Mouse (Mus musculus) liver, postnatal 0 days (tissue): Measurements from ENCODE around the gene Cd82. TPM values are rescaled to one million over a fixed set of nuclear protein-coding genes. Genes with fewer than 3 reads are reported as not detected.

ENCODE experiments used
- ATAC-seq: fragments of 200-750 bp; cut with Nextera tagmentation; 2 replicates; pipeline ENCODE4 v1.8.0; 2017; ENCODE audit warnings: mild to moderate bottlenecking, moderate library complexity
- DNase-seq: peaks from one replicate; pipeline ENCODE4 v3.0.0-alpha.2; 2016
- H3K27ac ChIP-seq: fragments of 300-500 bp; sonication (generic); 2 replicates; pipeline ENCODE4 v1.5.1; 2014; ENCODE audit warnings: antibody characterized with exemption, moderate library complexity, mild to moderate bottlenecking, low read depth
- H3K27me3 ChIP-seq: fragments of 300-500 bp; sonication (generic); 2 replicates; pipeline ENCODE4 v1.6.1; 2014; ENCODE audit warnings: low read length, control low read depth, mixed read lengths; ENCODE audit not compliant: insufficient read depth
- H3K36me3 ChIP-seq: fragments of 300-500 bp; sonication (generic); replicated peaks from 2 replicates; pipeline ENCODE4 v1.6.1; 2014; ENCODE audit warnings: mild to moderate bottlenecking, control low read depth, low read length, moderate library complexity, mixed read lengths; ENCODE audit not compliant: insufficient read depth
- H3K4me1 ChIP-seq: fragments of 300-500 bp; sonication (generic); 2 replicates; pipeline ENCODE4 v1.6.1; 2014; ENCODE audit warnings: antibody characterized with exemption, mild to moderate bottlenecking, control low read depth; ENCODE audit not compliant: insufficient read depth
- H3K4me2 ChIP-seq: fragments of 300-500 bp; sonication (generic); 2 replicates; pipeline ENCODE4 v1.6.1; 2014; ENCODE audit warnings: low read depth, mild to moderate bottlenecking, low read length, moderate library complexity, mixed read lengths
- H3K4me3 ChIP-seq: fragments of 300-500 bp; sonication (generic); 2 replicates; pipeline ENCODE4 v1.5.1; 2014; ENCODE audit warnings: low read depth, low read length
- H3K9ac ChIP-seq: fragments of 300-500 bp; sonication (generic); replicated peaks from 2 replicates; pipeline ENCODE4 v1.6.1; 2014; ENCODE audit warnings: mild to moderate bottlenecking, moderate library complexity
- H3K9me3 ChIP-seq: fragments of 300-500 bp; sonication (generic); 2 replicates; pipeline ENCODE4 v1.6.1; 2016; ENCODE audit warnings: mild to moderate bottlenecking, control low read depth, low read length, mixed read lengths
- CTCF ChIP-seq: sonication (generic); IDR thresholded peaks from 2 replicates; pipeline ENCODE4 v1.5.1; 2016; ENCODE audit warnings: antibody characterized with exemption, low read depth
- EP300 ChIP-seq: IDR thresholded peaks from 2 replicates; pipeline ENCODE4 v1.6.1; 2016; ENCODE audit warnings: antibody characterized with exemption, low read depth, mild to moderate bottlenecking
- WGBS: fragments of 180-500 bp; shearing (Covaris S2); extraction: QIAGEN DNeasy Blood & Tissue Kit; methylation state at CpG from one replicate; pipeline ENCODE4 v1.1.7; 2014; ENCODE audit not compliant: insufficient replicate concordance; 5-methylcytosine and 5-hydroxymethylcytosine counted together
- polyA plus RNA-seq: library from polyadenylated mRNA; unstranded; fragments of >200 nt; fragmentation: Nextera tagmentation; extraction: Ambion mirVana; gene quantifications from 2 replicates; pipeline ENCODE4 v1.2.1, GENCODE M21; 2015

The Cd82 gene
- polyA plus RNA-seq, 1 experiment from 2014 or later, result 87.7 TPM

DNA sequence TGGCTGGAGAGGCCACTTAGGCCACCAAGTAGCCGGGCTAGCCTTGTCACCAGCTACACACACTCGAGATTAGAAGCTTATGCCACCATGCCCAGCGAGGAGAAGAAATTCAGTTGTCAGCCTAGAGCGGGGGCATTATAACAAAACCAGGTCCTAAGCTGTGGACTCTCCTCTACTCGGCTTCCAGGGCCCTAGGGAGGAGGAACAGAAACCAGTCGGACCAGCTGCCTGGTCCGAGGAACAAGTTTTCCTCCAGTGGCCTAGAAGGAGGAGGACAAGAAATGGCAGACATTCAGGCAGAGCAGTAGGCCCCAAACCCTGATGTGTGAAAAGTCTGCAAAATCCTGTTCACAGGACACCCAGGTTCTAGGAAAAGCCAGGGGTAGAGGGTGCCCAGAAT lies 12.2 kb downstream of the Cd82 start:
- Histone ChIP-seq H3K9ac (peak overlapping the region; percentile 13; the same call in 1 of the 2 replicates), H3K9me3 (no peaks in the 10 kb centered on the region), H3K36me3 (peaks cover 4% of the 10 kb centered on the region; the same call in 1 of the 2 replicates), H3K4me2 (no peak overlapping the region), H3K4me1 (peaks cover 91% of the 10 kb centered on the region), H3K4me3 (no peak overlapping the region), H3K27me3 (no peaks in the 10 kb centered on the region), H3K27ac (0 out of 2 replicates have a peak overlapping the region, but pooled peaks have one; percentile 7)
- ATAC-seq, result no peak
- DNase-seq, result no peak
- 87% methylated on average over 7 of the region's 7 CpGs for WGBS
- TF ChIP-seq CTCF, result no peak
- no peak for TF ChIP-seq EP300

DNA sequence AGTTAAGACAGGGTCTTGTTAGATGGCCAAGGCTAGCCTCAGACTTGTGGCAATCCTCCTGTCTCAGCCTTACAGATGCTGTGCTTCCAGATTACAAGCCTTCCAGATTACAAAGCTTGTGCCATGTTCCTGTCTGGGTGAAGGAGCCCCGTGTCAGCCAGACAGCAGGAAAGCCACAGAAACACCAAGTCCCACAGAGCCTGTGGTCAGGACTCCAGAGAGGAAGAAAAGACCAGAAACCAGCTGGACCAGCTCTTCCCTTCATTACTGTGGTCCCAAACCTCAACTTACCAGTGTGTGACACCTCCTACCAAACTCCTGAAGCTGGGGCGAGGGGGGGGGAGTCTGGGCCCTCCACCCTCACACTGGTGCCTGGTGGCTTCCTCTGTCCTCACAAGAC lies 13.3 kb downstream of the Cd82 start:
- TF ChIP-seq CTCF (no peak), EP300 (no peak)
- DNase-seq, result no peak
- peaks cover 4% of the 10 kb centered on the region; the same call in 1 of the 2 replicates for H3K36me3 ChIP-seq
- H3K4me2 ChIP-seq, result no peak overlapping the region
- peaks cover 89% of the 10 kb centered on the region for H3K4me1 ChIP-seq
- ATAC-seq, result no peak
- 43% methylated on average over 2 of the region's 2 CpGs for WGBS
- peak overlapping the region; percentile 23; the same call in 1 of the 2 replicates for H3K27ac ChIP-seq
- H3K9me3 ChIP-seq, result no peaks in the 10 kb centered on the region
- no peaks in the 10 kb centered on the region for H3K27me3 ChIP-seq
- H3K4me3 ChIP-seq, result no peak overlapping the region
- H3K9ac ChIP-seq, result no peak overlapping the region

DNA sequence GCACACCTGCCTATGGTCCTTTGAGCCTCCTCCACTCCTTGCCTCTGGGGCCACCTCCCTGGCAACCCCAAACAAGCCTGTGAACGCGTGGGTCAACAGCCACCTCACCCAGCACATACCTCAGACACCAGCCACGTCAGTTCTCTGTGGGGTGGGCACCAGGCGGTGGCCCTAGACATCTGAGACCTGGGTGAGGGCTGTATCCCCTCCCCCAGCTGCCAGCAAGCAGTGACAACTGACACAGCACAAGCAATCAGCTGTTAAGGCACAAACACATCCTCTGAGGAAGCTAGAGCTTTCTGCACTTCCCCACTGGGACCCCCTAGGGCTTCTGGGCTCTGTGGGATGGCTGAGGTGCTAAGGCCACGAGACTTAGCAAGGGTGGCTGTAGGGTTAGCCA lies 14.2 kb downstream of the Cd82 start:
- Histone ChIP-seq H3K9me3 (no peaks in the 10 kb centered on the region), H3K27ac (peak overlapping the region; percentile 75), H3K27me3 (no peaks in the 10 kb centered on the region), H3K9ac (peak overlapping the region; percentile 55; the same call in 1 of the 2 replicates), H3K36me3 (peaks cover 4% of the 10 kb centered on the region; the same call in 1 of the 2 replicates), H3K4me2 (peak overlapping the region; percentile 45), H3K4me3 (no peak overlapping the region), H3K4me1 (peaks cover 88% of the 10 kb centered on the region)
- TF ChIP-seq EP300, result no peak
- no peak for TF ChIP-seq CTCF
- 74% methylated on average over 5 of the region's 5 CpGs for WGBS
- no peak for ATAC-seq
- DNase-seq, result no peak

DNA sequence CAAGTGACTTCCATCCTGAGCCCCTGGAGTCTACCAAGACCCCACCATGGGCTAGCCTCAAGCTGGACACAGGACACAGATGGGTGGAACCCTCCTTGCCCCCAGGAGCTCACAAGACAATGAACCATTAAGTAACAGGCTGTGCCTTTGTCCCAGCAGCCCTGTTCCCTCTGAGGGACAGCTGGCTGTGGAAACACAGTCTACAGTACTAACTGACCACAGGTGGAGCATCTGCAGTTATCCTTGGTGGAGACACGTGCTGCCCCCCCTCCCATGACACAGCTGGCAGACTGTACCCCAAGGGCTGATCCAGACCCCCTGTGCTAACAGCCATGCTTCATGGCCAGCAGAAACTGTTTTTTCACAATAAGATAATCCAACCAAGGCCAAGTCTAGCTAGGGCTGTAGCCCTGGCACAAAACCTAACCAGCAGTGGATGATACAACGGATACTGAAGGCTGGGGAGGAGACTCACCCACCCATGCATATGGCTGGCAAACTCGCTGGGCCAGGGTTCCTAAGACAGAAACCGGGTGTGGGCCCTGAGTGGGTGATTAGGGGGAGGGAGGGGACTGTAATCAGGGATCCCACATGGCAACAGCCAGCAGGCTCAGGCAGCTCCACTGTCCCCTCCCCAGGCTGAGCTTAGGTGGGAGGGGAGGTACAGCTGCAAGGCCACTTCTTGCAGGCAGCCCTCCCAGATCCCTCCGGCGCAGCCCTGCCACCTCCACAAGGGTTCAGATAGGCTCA lies 15.3 kb downstream of the Cd82 start:
- 62% methylated on average over 6 of the region's 6 CpGs for WGBS
- DNase-seq (peak; percentile 66), ATAC-seq (peak; percentile 77)
- Histone ChIP-seq H3K9ac (peak overlapping the region; percentile 55), H3K27me3 (no peaks in the 10 kb centered on the region), H3K36me3 (peaks cover 4% of the 10 kb centered on the region; the same call in 1 of the 2 replicates), H3K4me2 (peak overlapping the region; percentile 45), H3K27ac (peak overlapping the region; percentile 75), H3K4me1 (peaks cover 84% of the 10 kb centered on the region), H3K9me3 (no peaks in the 10 kb centered on the region), H3K4me3 (no peak overlapping the region)
- TF ChIP-seq CTCF, result no peak
- TF ChIP-seq EP300, result peak; percentile 89

DNA sequence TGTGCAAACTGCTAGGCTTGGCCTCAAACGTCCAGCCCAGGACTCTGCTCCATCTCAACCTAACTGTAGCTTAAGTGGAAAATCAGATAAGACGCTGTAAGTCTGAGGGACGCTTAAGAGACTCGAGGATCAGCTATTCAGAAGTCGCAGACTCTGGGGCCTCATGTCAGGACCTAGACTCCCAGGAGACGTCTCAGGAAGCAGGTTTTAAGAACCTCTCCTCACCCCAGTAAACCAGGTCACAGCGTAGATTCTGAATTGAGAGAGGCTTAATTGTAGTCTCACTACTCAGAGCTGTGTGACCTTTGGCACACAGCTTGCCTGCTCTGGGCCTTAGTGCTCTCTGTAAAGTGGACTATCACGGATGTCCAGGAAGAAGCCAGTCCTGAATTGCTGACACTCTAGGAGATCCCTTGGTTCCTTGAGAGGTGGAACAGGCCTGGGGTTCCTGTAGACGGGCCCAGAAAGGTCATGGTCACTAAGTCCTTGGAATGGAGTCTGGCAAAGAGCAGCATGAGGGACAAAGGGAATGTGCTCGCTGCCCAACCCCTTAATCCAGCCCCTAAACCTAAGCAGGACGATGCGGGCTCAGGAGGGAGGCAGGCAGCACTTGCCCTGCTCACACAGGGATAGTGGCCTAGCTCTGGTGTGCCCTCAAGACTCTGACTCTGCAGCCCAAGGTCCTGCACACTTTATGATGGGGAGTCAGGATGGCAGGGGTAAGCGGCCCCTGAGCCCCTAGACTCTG lies 16.2 kb downstream of the Cd82 start:
- peaks cover 75% of the 10 kb centered on the region for H3K4me1 ChIP-seq
- 63% methylated on average over 13 of the region's 13 CpGs for WGBS
- peak overlapping the region; percentile 45 for H3K4me2 ChIP-seq
- H3K9ac ChIP-seq, result peak overlapping the region; percentile 55
- peaks cover 8% of the 10 kb centered on the region; the same call in 1 of the 2 replicates for H3K36me3 ChIP-seq
- H3K4me3 ChIP-seq, result no peak overlapping the region
- H3K9me3 ChIP-seq, result no peaks in the 10 kb centered on the region
- no peaks in the 10 kb centered on the region for H3K27me3 ChIP-seq
- ATAC-seq (no peak), DNase-seq (no peak)
- no peak for TF ChIP-seq EP300
- TF ChIP-seq CTCF, result no peak
- H3K27ac ChIP-seq, result peak overlapping the region; percentile 75

DNA sequence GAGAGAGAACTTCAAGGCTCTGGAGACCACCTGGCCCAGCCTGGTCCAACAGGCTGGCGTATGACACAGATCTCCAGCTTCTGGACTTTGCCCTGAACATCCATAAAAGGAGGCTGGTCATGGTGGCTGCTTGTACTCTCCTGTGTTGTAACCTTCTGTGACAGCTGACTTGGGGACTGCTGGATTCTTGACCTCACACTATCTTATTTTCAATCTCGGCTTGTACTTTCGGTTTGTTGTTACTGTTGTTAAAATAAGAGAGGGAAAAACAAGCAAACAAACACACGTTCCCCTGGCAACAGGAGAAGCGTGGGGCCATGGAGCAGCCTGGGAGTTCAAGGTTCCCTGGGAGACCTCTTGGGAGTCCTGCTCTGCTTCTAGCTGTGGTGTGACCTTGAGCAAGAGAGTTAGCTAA lies 17.7 kb downstream of the Cd82 start:
- peak; percentile 60 for DNase-seq
- ATAC-seq, result peak; percentile 86
- H3K36me3 ChIP-seq, result peaks cover 3% of the 10 kb centered on the region; the same call in 1 of the 2 replicates

More for the DNA sequence above, 17.7 kb downstream of the Cd82 start:
- H3K9me3 ChIP-seq, result no peaks in the 10 kb centered on the region
- H3K4me3 ChIP-seq, result no peak overlapping the region
- no peaks in the 10 kb centered on the region for H3K27me3 ChIP-seq
- WGBS, result 67% methylated on average over 5 of the region's 5 CpGs
- H3K27ac ChIP-seq, result peak overlapping the region; percentile 81
- no peak overlapping the region for H3K9ac ChIP-seq
- TF ChIP-seq EP300, result 0 out of 2 replicates have a peak, but pooled peaks have one; percentile 13
- no peak for TF ChIP-seq CTCF
- peaks cover 64% of the 10 kb centered on the region for H3K4me1 ChIP-seq
- H3K4me2 ChIP-seq, result no peak overlapping the region
